Mouse (Mus musculus) thymus, adult 2 months (tissue): ENCODE data around the gene Hpcal1.

Experiments
- CTCF ChIP-seq: fragments of 200-500 bp; IDR thresholded peaks from 2 replicates; pipeline ENCODE4 v1.5.1; 2012; ENCODE audit warnings: mild to moderate bottlenecking, control low read depth, low read length, moderate library complexity, borderline replicate concordance; ENCODE audit not compliant: control insufficient read depth, poor library complexity, insufficient read depth; ENCODE audit errors: extremely low read depth
- POLR2A ChIP-seq: fragments of 200-500 bp; IDR thresholded peaks from 2 replicates; pipeline ENCODE4 v1.6.1; 2012; ENCODE audit warnings: mild to moderate bottlenecking, low read length, control low read depth, moderate library complexity; ENCODE audit not compliant: control insufficient read depth, poor library complexity, insufficient read depth; ENCODE audit errors: extremely low read depth

- TF ChIP-seq CTCF (no peak), POLR2A (no peak)
These were observed 12.9 kb upstream of the Hpcal1 start for GRCm38 (mm10) chr12:17677743-17678142.
